Mouse (Mus musculus) embryonic fibroblast, embryonic 13.5 days (primary cell): ENCODE results near the gene Gja10. TPM values are rescaled to one million over a fixed set of nuclear protein-coding genes. Genes with fewer than 3 reads are reported as not detected.

Source experiments
- H3K27ac ChIP-seq: 2 replicates; pipeline ENCODE4 v1.5.1; 2012; ENCODE audit warnings: low read length, control low read depth, inconsistent platforms; ENCODE audit not compliant: insufficient read depth
- H3K4me1 ChIP-seq: 2 replicates; pipeline ENCODE4 v1.6.1; 2011; ENCODE audit warnings: low read length; ENCODE audit not compliant: control insufficient read depth, insufficient read depth
- H3K4me3 ChIP-seq: 2 replicates; pipeline ENCODE4 v1.5.1; 2011; ENCODE audit warnings: mild to moderate bottlenecking, control low read depth, low read length; ENCODE audit not compliant: insufficient read depth
- CTCF ChIP-seq: IDR thresholded peaks from 2 replicates; pipeline ENCODE4 v1.5.1; 2011; ENCODE audit warnings: mild to moderate bottlenecking, control low read depth, low read length, moderate library complexity, borderline replicate concordance; ENCODE audit not compliant: insufficient read depth
- POLR2A ChIP-seq: IDR thresholded peaks from 2 replicates; pipeline ENCODE4 v1.6.1; 2011; ENCODE audit warnings: low read depth, mild to moderate bottlenecking, control low read depth, low read length, moderate library complexity
- polyA plus RNA-seq: library from polyadenylated mRNA; stranded (reverse); fragments of >200 nt; gene quantifications from 2 replicates; pipeline ENCODE4 v1.2.4, GENCODE M21; 2011; ENCODE audit warnings: low read depth; ENCODE audit not compliant: missing spikeins, insufficient read length

The Gja10 gene
- polyA plus RNA-seq, 1 experiment, result not detected

DNA sequence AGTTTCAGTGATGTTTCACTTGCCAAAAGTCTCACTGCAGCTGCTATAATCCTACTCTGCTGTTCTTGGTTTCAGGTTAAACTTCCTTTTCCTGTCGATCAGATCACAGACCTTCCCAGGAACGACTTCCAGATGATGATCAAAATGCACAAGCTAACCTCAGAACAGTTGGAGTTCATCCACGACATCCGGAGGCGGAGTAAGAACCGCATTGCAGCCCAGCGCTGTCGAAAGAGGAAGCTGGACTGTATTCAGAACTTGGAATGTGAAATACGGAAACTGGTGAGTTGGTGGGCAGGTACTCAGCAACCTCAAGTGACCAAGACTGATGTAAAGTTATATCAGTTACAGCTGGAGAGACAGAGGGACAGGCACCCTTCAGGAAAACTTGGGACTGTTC is 27.4 kb downstream of the Gja10 start:
- no peak overlapping the region for H3K27ac ChIP-seq
- H3K4me1 ChIP-seq, result peaks cover 12% of the 10 kb centered on the region
- no peak overlapping the region for H3K4me3 ChIP-seq
- TF ChIP-seq CTCF, result no peak
- no peak for TF ChIP-seq POLR2A

GRCm38 (mm10) chr4:32574604-32575003 is 28.0 kb downstream of the Gja10 start:
- Histone ChIP-seq H3K4me1 (peaks cover 17% of the 10 kb centered on the region), H3K4me3 (no peak overlapping the region), H3K27ac (no peak overlapping the region)
- TF ChIP-seq POLR2A (no peak), CTCF (peak; percentile 5; the same call in 1 of the 2 replicates)

DNA sequence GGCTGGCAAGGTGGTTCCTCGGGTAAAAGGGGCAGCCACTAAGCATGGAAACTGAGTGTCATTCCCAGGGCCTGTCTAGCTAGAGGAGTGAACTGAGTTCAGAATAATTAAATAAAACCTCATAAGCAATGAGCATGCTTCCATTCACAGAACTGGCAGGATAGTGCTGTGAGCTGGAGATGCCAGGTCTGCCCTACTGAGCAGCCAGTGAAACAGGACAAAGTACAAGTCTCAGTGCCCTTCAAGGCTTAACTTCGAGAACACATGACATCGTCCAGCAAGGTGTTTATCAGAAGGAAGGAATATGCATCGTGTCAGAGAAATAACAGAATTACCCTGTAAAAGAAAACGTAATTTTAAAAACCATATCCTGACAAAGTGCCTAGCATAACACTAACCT is 29.0 kb downstream of the Gja10 start:
- H3K27ac ChIP-seq, result no peak overlapping the region
- H3K4me3 ChIP-seq, result no peak overlapping the region
- peaks cover 21% of the 10 kb centered on the region for H3K4me1 ChIP-seq
- no peak for TF ChIP-seq CTCF
- TF ChIP-seq POLR2A, result no peak

DNA sequence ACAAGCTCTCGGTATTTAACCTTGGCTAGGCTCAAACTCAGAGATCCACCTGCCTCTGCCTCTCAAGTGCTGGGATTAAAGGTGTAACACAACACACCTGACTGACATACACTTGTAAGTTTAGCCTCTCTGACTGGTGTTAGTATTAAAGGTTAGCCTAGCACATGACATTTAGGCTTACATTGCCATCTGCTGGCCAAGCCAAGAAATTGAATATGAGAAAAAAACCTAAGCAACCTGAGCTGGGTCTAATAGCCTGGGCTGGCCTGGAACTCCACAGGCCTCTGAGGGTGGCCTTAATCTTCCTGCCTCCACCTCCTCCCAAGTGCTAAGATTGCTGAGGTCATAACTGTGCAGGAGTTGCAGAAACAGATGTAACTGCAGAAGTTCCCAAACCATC is 30.4 kb downstream of the Gja10 start:
- no peak for TF ChIP-seq POLR2A
- no peak for TF ChIP-seq CTCF
- H3K27ac ChIP-seq, result no peak overlapping the region
- no peak overlapping the region for H3K4me3 ChIP-seq
- H3K4me1 ChIP-seq, result peaks cover 21% of the 10 kb centered on the region

GRCm38 (mm10) chr4:32571441-32571840 is 31.1 kb downstream of the Gja10 start:
- peaks cover 21% of the 10 kb centered on the region for H3K4me1 ChIP-seq
- H3K4me3 ChIP-seq, result no peak overlapping the region
- no peak overlapping the region for H3K27ac ChIP-seq
- no peak for TF ChIP-seq CTCF
- no peak for TF ChIP-seq POLR2A

- Histone ChIP-seq H3K27ac (no peak overlapping the region), H3K4me3 (no peak overlapping the region), H3K4me1 (peaks cover 21% of the 10 kb centered on the region)
- no peak for TF ChIP-seq CTCF
- no peak for TF ChIP-seq POLR2A
Observed at GRCm38 (mm10) chr4:32570939-32571317, 31.6 kb downstream of the Gja10 start.

- no peak for TF ChIP-seq POLR2A
- no peak; the same call in 1 of the 2 replicates for TF ChIP-seq CTCF
Observed at GRCm38 (mm10) chr4:32569995-32570938, 32.3 kb downstream of the Gja10 start.

DNA sequence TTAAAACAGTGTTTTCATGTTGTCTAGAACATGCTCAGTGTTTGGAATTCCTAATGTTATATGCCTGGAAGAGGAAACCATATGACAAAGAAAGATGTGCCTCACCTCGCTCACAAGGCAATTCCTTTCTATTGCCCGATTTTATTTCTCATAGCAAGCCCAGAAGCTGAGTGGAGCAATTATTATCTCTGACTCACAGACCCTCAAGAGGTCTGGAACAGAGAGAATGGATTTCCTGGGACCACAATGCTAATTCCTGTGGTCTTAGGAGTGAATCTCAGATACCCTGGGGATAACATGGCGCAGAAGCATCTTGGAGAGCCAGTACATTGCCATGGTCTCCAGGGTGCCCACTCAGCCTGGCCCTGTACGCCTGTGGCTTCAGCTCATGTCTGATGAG is 33.5 kb downstream of the Gja10 start:
- H3K4me3 ChIP-seq, result no peak overlapping the region
- 0 out of 2 replicates have a peak overlapping the region, but pooled peaks have one; percentile 21 for H3K27ac ChIP-seq
- peaks cover 19% of the 10 kb centered on the region for H3K4me1 ChIP-seq
- no peak for TF ChIP-seq CTCF
- TF ChIP-seq POLR2A, result no peak

More at GRCm38 (mm10) chr4:32569995-32570938, 32.3 kb downstream of the Gja10 start:
- Histone ChIP-seq H3K27ac (peak overlapping the region; percentile 21), H3K4me1 (peaks cover 21% of the 10 kb centered on the region), H3K4me3 (no peak overlapping the region)

GRCm38 (mm10) chr4:32564918-32565317 is 37.6 kb downstream of the Gja10 start:
- H3K27ac ChIP-seq, result no peak overlapping the region
- TF ChIP-seq CTCF, result no peak
- no peak for TF ChIP-seq POLR2A
- peaks cover 15% of the 10 kb centered on the region for H3K4me1 ChIP-seq
- no peak overlapping the region for H3K4me3 ChIP-seq

- Histone ChIP-seq H3K4me3 (no peak overlapping the region), H3K27ac (no peak overlapping the region), H3K4me1 (peaks cover 11% of the 10 kb centered on the region)
- TF ChIP-seq CTCF (no peak), POLR2A (no peak)
Observed at GRCm38 (mm10) chr4:32564416-32564815, 38.1 kb downstream of the Gja10 start.

- Histone ChIP-seq H3K27ac (no peak overlapping the region), H3K4me3 (no peak overlapping the region), H3K4me1 (peaks cover 8% of the 10 kb centered on the region)
- TF ChIP-seq POLR2A (no peak), CTCF (no peak)
Observed at GRCm38 (mm10) chr4:32562319-32563115, 40.0 kb downstream of the Gja10 start.
